18 mouse cellular contexts compared by ENCODE assay signal in the genomic region with DNA sequence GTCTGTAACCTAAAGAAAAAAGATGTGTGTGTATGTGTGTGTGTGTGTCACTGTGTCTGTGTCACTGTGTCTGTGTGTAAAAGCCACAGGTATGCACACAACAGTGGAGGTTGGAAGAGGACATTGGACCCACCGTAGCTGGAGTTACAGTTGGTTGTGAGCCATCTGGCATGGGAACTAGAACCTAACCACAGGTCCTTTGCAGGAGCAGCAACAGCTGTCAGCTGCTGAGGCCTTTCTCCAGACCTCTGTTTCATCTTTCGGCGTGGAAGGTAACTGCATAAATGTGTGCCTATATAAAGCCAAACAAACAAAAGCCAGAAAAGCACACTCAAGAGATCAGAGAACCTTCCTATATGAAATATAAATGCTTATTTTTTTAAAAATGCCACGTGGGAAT.
A peak's percentile ranks its signal among the peaks of the same experiment; 100 is the strongest.
DNase-seq lines count a peak whose midpoint lies in the region; ATAC-seq and TF ChIP-seq lines count a peak whose summit lies in the region.
"Had no signal": no experiment of that assay in that cellular context is flagged by ENCODE, and none has a peak within 500 bp of the region (broad histone marks: within the 10 kb centered on the region; RNA-seq: fewer than 3 reads in every experiment).

No protein-coding gene starts in this region.

- no peak for TF ChIP-seq POLR2A in myocyte (IDR thresholded peaks at IDR 0.05; ENCODE audit: insufficient read length, low read depth)

- H3K4me1 ChIP-seq in heart, embryonic 15.5 days (replicated peaks) = peaks cover 10% of the 10 kb centered on the region
- peaks cover 3% of the 10 kb centered on the region; the same call in 1 of the 2 replicates for H3K4me1 ChIP-seq in heart, embryonic 11.5 days (ENCODE audit: control insufficient read depth, insufficient read depth, low read length)
- H3K4me1 ChIP-seq in forebrain, embryonic 14.5 days (ENCODE audit: control insufficient read depth, insufficient read depth, low read length) = no peaks in the 10 kb centered on the region
- H3K4me1 ChIP-seq: hindbrain, embryonic 12.5 days; intestine, embryonic 15.5 days; neural tube, embryonic 12.5 days had no signal

- H3K79me2 ChIP-seq in myocyte (ENCODE audit: control insufficient read depth, insufficient read depth) = no peaks in the 10 kb centered on the region

- H3ac ChIP-seq in myocyte (ENCODE audit: control insufficient read depth, insufficient read length) = no peak overlapping the region

- H3K4me3 ChIP-seq in heart, embryonic 15.5 days = no peak overlapping the region
- H3K4me3 ChIP-seq in heart, embryonic 11.5 days (ENCODE audit: low read depth, low read length) = no peak overlapping the region
- no peak overlapping the region for H3K4me3 ChIP-seq in myocyte
- no peak overlapping the region for H3K4me3 ChIP-seq in forebrain, embryonic 14.5 days (ENCODE audit: low read depth, low read length)
- H3K4me3 ChIP-seq: erythroblast, embryonic 14.5 days; gastrocnemius, adult 2 months; hindbrain, embryonic 12.5 days; intestine, embryonic 15.5 days; liver, embryonic 13.5 days; neural tube, embryonic 12.5 days had no signal

- H3K27ac ChIP-seq in heart, embryonic 15.5 days = peak overlapping the region; percentile 46; the same call in 1 of the 2 replicates
- no peak overlapping the region for H3K27ac ChIP-seq in heart, embryonic 11.5 days (ENCODE audit: low read depth, low read length)
- no peak overlapping the region for H3K27ac ChIP-seq in forebrain, embryonic 14.5 days (ENCODE audit: low read depth, low read length)
- H3K27ac ChIP-seq: gastrocnemius, adult 2 months; hindbrain, embryonic 12.5 days; intestine, embryonic 15.5 days; liver, embryonic 13.5 days; neural tube, embryonic 12.5 days had no signal

- ATAC-seq in heart, embryonic 15.5 days (replicated peaks; ENCODE audit: insufficient number of reproducible peaks, insufficient read depth, low FRiP score, low read depth) = no peak
- no peak for ATAC-seq in heart, embryonic 11.5 days (replicated peaks; ENCODE audit: insufficient number of reproducible peaks, low FRiP score, low TSS enrichment)
- ATAC-seq in hematopoietic stem cell, adult 5-6 weeks (replicated peaks in 1 of 2; ENCODE audit: insufficient read depth in 1 of 2, low FRiP score in 2 of 2, low TSS enrichment in 1 of 2, low read depth in 1 of 2, poor library complexity in 2 of 2, severe bottlenecking in 2 of 2) = peak; percentile 51 to 59
- no peak for ATAC-seq in forebrain, embryonic 14.5 days
- ATAC-seq: forebrain, embryonic 16.5 days; intestine, embryonic 15.5 days had no signal

- H3K36me3 ChIP-seq in heart, embryonic 15.5 days = no peaks in the 10 kb centered on the region
- H3K36me3 ChIP-seq in heart, embryonic 11.5 days (ENCODE audit: control insufficient read depth, insufficient read depth, low read length) = no peaks in the 10 kb centered on the region
- no peaks in the 10 kb centered on the region for H3K36me3 ChIP-seq in myocyte (ENCODE audit: control insufficient read depth, insufficient read depth)
- no peaks in the 10 kb centered on the region for H3K36me3 ChIP-seq in forebrain, embryonic 14.5 days (ENCODE audit: control insufficient read depth, insufficient read depth, low read length)
- H3K36me3 ChIP-seq: hindbrain, embryonic 12.5 days; intestine, embryonic 15.5 days; liver, embryonic 13.5 days; neural tube, embryonic 12.5 days had no signal

- no peak overlapping the region for H3K9ac ChIP-seq in heart, embryonic 15.5 days
- H3K9ac ChIP-seq in heart, embryonic 11.5 days (ENCODE audit: low read depth, low read length) = no peak overlapping the region
- no peak overlapping the region for H3K9ac ChIP-seq in forebrain, embryonic 14.5 days (ENCODE audit: low read length)
- H3K9ac ChIP-seq: hindbrain, embryonic 12.5 days; intestine, embryonic 15.5 days; liver, embryonic 13.5 days; neural tube, embryonic 12.5 days had no signal

- DNase-seq in A20 (ENCODE audit: low read depth, low spot score) = peak; percentile 75
- no peak for DNase-seq in layer of hippocampus, adult 18-20 months (ENCODE audit: low spot score in 2 of 2)
- DNase-seq in forebrain, embryonic 14.5 days (ENCODE audit: low spot score) = no peak
- DNase-seq in cerebellum, postnatal 36 days = no peak
- DNase-seq: adrenal gland, postnatal 14 days; cerebellum, adult 8-10 months; gastrocnemius, adult 2 months; liver, embryonic 13.5 days; right cerebral cortex, postnatal 25 days had no signal

- 51% methylated on average over 4 of the region's 4 CpGs for WGBS in heart, embryonic 15.5 days
- 72% methylated on average over 4 of the region's 4 CpGs for WGBS in heart, embryonic 11.5 days (ENCODE audit: insufficient replicate concordance)
- WGBS in forebrain, embryonic 14.5 days = 74% methylated on average over 4 of the region's 4 CpGs

- H3K9me3 ChIP-seq in heart, embryonic 15.5 days (replicated peaks) = no peaks in the 10 kb centered on the region
- no peaks in the 10 kb centered on the region for H3K9me3 ChIP-seq in heart, embryonic 11.5 days (replicated peaks; ENCODE audit: control insufficient read depth, low read length)
- H3K9me3 ChIP-seq in forebrain, embryonic 14.5 days (replicated peaks; ENCODE audit: control insufficient read depth, low read length) = no peaks in the 10 kb centered on the region
- H3K9me3 ChIP-seq: intestine, embryonic 15.5 days; liver, embryonic 13.5 days; neural tube, embryonic 12.5 days had no signal

- H3K27me3 ChIP-seq in heart, embryonic 15.5 days = no peaks in the 10 kb centered on the region
- no peaks in the 10 kb centered on the region for H3K27me3 ChIP-seq in heart, embryonic 11.5 days (ENCODE audit: control insufficient read depth, insufficient read depth, low read length)
- no peaks in the 10 kb centered on the region for H3K27me3 ChIP-seq in myocyte (ENCODE audit: control insufficient read depth, insufficient read depth, insufficient read length)
- H3K27me3 ChIP-seq in forebrain, embryonic 14.5 days (replicated peaks; ENCODE audit: control insufficient read depth, insufficient read depth, low read length) = no peaks in the 10 kb centered on the region
- H3K27me3 ChIP-seq: hindbrain, embryonic 12.5 days; intestine, embryonic 15.5 days; liver, embryonic 13.5 days; neural tube, embryonic 12.5 days had no signal

- no peak overlapping the region for H3K4me2 ChIP-seq in heart, embryonic 15.5 days
- no peak overlapping the region for H3K4me2 ChIP-seq in heart, embryonic 11.5 days
- peak overlapping the region; percentile 25 for H3K4me2 ChIP-seq in myocyte (ENCODE audit: low read depth)
- H3K4me2 ChIP-seq in forebrain, embryonic 14.5 days (ENCODE audit: low read length) = no peak overlapping the region
- H3K4me2 ChIP-seq: hindbrain, embryonic 12.5 days; intestine, embryonic 15.5 days; neural tube, embryonic 12.5 days had no signal

TF ChIP-seq in myocyte, 11 proteins besides CTCF, POLR2A, EP300 and RAD21:
- TF ChIP-seq CEBPB (IDR thresholded peaks at IDR 0.05; ENCODE audit: insufficient read depth, poor library complexity, severe bottlenecking) (no peak), MAX (IDR thresholded peaks at IDR 0.05; ENCODE audit: low read depth) (no peak), SRF (IDR thresholded peaks at IDR 0.05; ENCODE audit: control insufficient read depth, insufficient read length, low read depth) (no peak), REST (IDR thresholded peaks at IDR 0.05; ENCODE audit: insufficient read depth, insufficient read length) (no peak), USF1 (IDR thresholded peaks at IDR 0.05; ENCODE audit: low read depth) (no peak), POLR2AphosphoS2 (IDR thresholded peaks at IDR 0.05; ENCODE audit: insufficient read length, low read depth) (no peak), MYOG (IDR thresholded peaks at IDR 0.05; ENCODE audit: control insufficient read depth in 1 of 3, insufficient read depth in 1 of 3, insufficient read length in 2 of 3, low read depth in 2 of 3) (peak; percentile 24 to 93 (median 74)), E2F4 (IDR thresholded peaks at IDR 0.05; ENCODE audit: insufficient read depth) (no peak), MYOD1 (IDR thresholded peaks at IDR 0.05; ENCODE audit: control insufficient read depth in 1 of 3, insufficient read length in 2 of 3, low read depth in 2 of 3) (peak; percentile 36 to 98 (median 97)), TCF3 (IDR thresholded peaks at IDR 0.05; ENCODE audit: insufficient read length, low read depth) (peak; percentile 83), TCF12 (IDR thresholded peaks at IDR 0.05; ENCODE audit: insufficient read depth, poor library complexity, severe bottlenecking) (peak; percentile 84)
TF ChIP-seq in myocyte: peak in this region for 4.

Comparison
In these comparisons a context has a peak if more than half of its experiments do, and no peak if none do; other contexts are left out.
1. ATAC-seq: peak in hematopoietic stem cell, adult 5-6 weeks (2 of 2); none in heart, embryonic 15.5 days (single experiment), heart, embryonic 11.5 days (single experiment) and forebrain, embryonic 14.5 days (single experiment).